Mouse (Mus musculus) liver, embryonic 16.5 days (tissue): Measurements from ENCODE around the gene Ssu72. TPM values are rescaled to one million over a fixed set of nuclear protein-coding genes. Genes with fewer than 3 reads are reported as not detected.
A peak's percentile ranks its signal among the peaks of the same experiment; 100 is the strongest.

Experiments
- ATAC-seq: fragments of 200-750 bp; cut with Nextera tagmentation; 2 replicates; pipeline ENCODE4 v1.8.0; 2017; ENCODE audit warnings: low read depth, mild to moderate bottlenecking, moderate number of reproducible peaks, moderate library complexity
- H3K27ac ChIP-seq: fragments of 300-500 bp; sonication (generic); 2 replicates; pipeline ENCODE4 v1.5.1; 2014; ENCODE audit warnings: mild to moderate bottlenecking, low read length
- H3K27me3 ChIP-seq: fragments of 300-500 bp; sonication (generic); 2 replicates; pipeline ENCODE4 v1.6.1; 2014; ENCODE audit warnings: low read depth, low read length, mixed read lengths; ENCODE audit not compliant: control insufficient read depth, insufficient read depth
- H3K36me3 ChIP-seq: fragments of 300-500 bp; sonication (generic); 2 replicates; pipeline ENCODE4 v1.6.1; 2014; ENCODE audit warnings: mild to moderate bottlenecking; ENCODE audit not compliant: control insufficient read depth, insufficient read depth
- H3K4me1 ChIP-seq: fragments of 300-500 bp; sonication (generic); 2 replicates; pipeline ENCODE4 v1.6.1; 2014; ENCODE audit warnings: low read depth, low read length, mixed read lengths; ENCODE audit not compliant: control insufficient read depth
- H3K4me2 ChIP-seq: fragments of 300-500 bp; sonication (generic); 2 replicates; pipeline ENCODE4 v1.6.1; 2014; ENCODE audit warnings: low read depth, low read length, mixed read lengths
- H3K4me3 ChIP-seq: fragments of 300-500 bp; sonication (generic); 2 replicates; pipeline ENCODE4 v1.5.1; 2014; ENCODE audit warnings: low read depth, mild to moderate bottlenecking, low read length
- H3K9ac ChIP-seq: fragments of 300-500 bp; sonication (generic); 2 replicates; pipeline ENCODE4 v1.6.1; 2014; ENCODE audit warnings: low read depth, low read length
- H3K9me3 ChIP-seq: fragments of 300-500 bp; sonication (generic); replicated peaks from 2 replicates; pipeline ENCODE4 v1.6.1; 2016; ENCODE audit warnings: low read length; ENCODE audit not compliant: control insufficient read depth
- WGBS: fragments of 180-500 bp; shearing (Covaris S2); extraction: QIAGEN DNeasy Blood & Tissue Kit; methylation state at CpG from one replicate; pipeline ENCODE4 v1.1.7; 2014; ENCODE audit not compliant: insufficient replicate concordance; 5-methylcytosine and 5-hydroxymethylcytosine counted together
- polyA plus RNA-seq: library from polyadenylated mRNA; unstranded; fragments of >200 nt; fragmentation: Nextera tagmentation; extraction: Ambion mirVana; gene quantifications from 2 replicates; pipeline ENCODE4 v1.2.1, GENCODE M21; 2015

The Ssu72 gene
- polyA plus RNA-seq, 1 experiment from 2014 or later: 44.5 TPM

- WGBS: 63% methylated on average over 4 of the region's 4 CpGs
- no peak overlapping the region for H3K27ac ChIP-seq
- H3K4me1 ChIP-seq: no peaks in the 10 kb centered on the region; the same call in none of the 2 replicates
- H3K4me3 ChIP-seq: no peak overlapping the region
- H3K27me3 ChIP-seq: peaks cover 41% of the 10 kb centered on the region
- H3K9me3 ChIP-seq: no peaks in the 10 kb centered on the region
- no peak overlapping the region for H3K4me2 ChIP-seq
- no peak overlapping the region for H3K9ac ChIP-seq
- ATAC-seq: no peak
- H3K36me3 ChIP-seq: no peaks in the 10 kb centered on the region
These were observed 9.0 kb upstream of the Ssu72 start for GRCm38 (mm10) chr4:155695531-155696062.

- H3K4me3 ChIP-seq: no peak overlapping the region
- H3K4me1 ChIP-seq: no peaks in the 10 kb centered on the region; the same call in none of the 2 replicates
- no peak for ATAC-seq
- 48% methylated on average over 16 of the region's 16 CpGs for WGBS
- H3K9ac ChIP-seq: no peak overlapping the region
- H3K27ac ChIP-seq: no peak overlapping the region
- no peaks in the 10 kb centered on the region for H3K36me3 ChIP-seq
- no peaks in the 10 kb centered on the region for H3K9me3 ChIP-seq
- H3K4me2 ChIP-seq: no peak overlapping the region
- H3K27me3 ChIP-seq: peaks cover 39% of the 10 kb centered on the region
These were observed 8.0 kb upstream of the Ssu72 start for GRCm38 (mm10) chr4:155696261-155697255.

- H3K4me3 ChIP-seq: no peak overlapping the region
- H3K27me3 ChIP-seq: peaks cover 9% of the 10 kb centered on the region
- no peaks in the 10 kb centered on the region for H3K36me3 ChIP-seq
- H3K4me1 ChIP-seq: peaks cover 4% of the 10 kb centered on the region; the same call in 1 of the 2 replicates
- ATAC-seq: no peak
- no peak overlapping the region for H3K9ac ChIP-seq
- H3K27ac ChIP-seq: no peak overlapping the region
- H3K9me3 ChIP-seq: no peaks in the 10 kb centered on the region
- no peak overlapping the region for H3K4me2 ChIP-seq
These were observed 4.2 kb upstream of the Ssu72 start for GRCm38 (mm10) chr4:155700425-155700824.

GRCm38 (mm10) chr4:155703425-155703929 is 1.1 kb upstream of the Ssu72 start:
- no peak overlapping the region for H3K27ac ChIP-seq
- H3K9me3 ChIP-seq: no peaks in the 10 kb centered on the region
- 85% methylated on average over 4 of the region's 4 CpGs for WGBS

GRCm38 (mm10) chr4:155705592-155705929 is 961 bp downstream of the Ssu72 start:
- peak overlapping the region; percentile 94 for H3K27ac ChIP-seq
- H3K4me3 ChIP-seq: peak overlapping the region; percentile 85
- H3K4me1 ChIP-seq: peaks cover 15% of the 10 kb centered on the region
- H3K4me2 ChIP-seq: peak overlapping the region; percentile 86
- H3K36me3 ChIP-seq: no peaks in the 10 kb centered on the region
- no peak for ATAC-seq
- WGBS: under 1% methylated on average over 19 of the region's 19 CpGs
- peak overlapping the region; percentile 83 for H3K9ac ChIP-seq
- H3K27me3 ChIP-seq: no peaks in the 10 kb centered on the region
- no peaks in the 10 kb centered on the region for H3K9me3 ChIP-seq

More at GRCm38 (mm10) chr4:155703425-155703929, 1.1 kb upstream of the Ssu72 start:
- no peak overlapping the region for H3K4me3 ChIP-seq
- H3K4me2 ChIP-seq: no peak overlapping the region
- H3K27me3 ChIP-seq: no peaks in the 10 kb centered on the region
- no peaks in the 10 kb centered on the region for H3K36me3 ChIP-seq
- no peak overlapping the region for H3K9ac ChIP-seq
- peaks cover 7% of the 10 kb centered on the region for H3K4me1 ChIP-seq
- no peak for ATAC-seq

DNA sequence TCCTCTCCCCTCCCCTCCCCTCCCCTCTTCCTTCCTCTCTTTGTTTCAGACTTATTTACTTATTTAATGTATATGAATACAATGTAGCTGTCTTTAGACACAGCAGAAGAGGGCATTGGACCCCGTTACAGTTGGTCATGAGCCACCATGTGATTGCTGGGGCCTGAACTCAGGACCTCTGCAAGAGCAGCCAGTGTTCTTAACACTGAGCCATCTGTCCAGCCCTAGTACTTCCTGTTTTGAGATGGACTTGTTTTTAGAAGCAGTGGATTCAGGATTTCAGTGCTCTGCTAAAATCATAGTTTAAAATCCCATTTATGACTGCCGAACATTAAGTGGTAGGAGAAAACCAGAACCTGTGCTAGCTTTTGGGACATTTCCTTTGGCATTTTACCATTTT is 4.0 kb downstream of the Ssu72 start:
- WGBS: 61% methylated on average over 2 of the region's 2 CpGs
- H3K36me3 ChIP-seq: no peaks in the 10 kb centered on the region
- H3K27me3 ChIP-seq: no peaks in the 10 kb centered on the region
- H3K4me2 ChIP-seq: no peak overlapping the region
- H3K4me3 ChIP-seq: no peak overlapping the region
- ATAC-seq: no peak
- no peak overlapping the region for H3K9ac ChIP-seq
- H3K27ac ChIP-seq: no peak overlapping the region; the same call in 1 of the 2 replicates
- H3K4me1 ChIP-seq: peaks cover 18% of the 10 kb centered on the region
- no peaks in the 10 kb centered on the region for H3K9me3 ChIP-seq

- Histone ChIP-seq H3K4me3 (no peak overlapping the region), H3K4me1 (peaks cover 18% of the 10 kb centered on the region), H3K9me3 (no peaks in the 10 kb centered on the region), H3K27me3 (no peaks in the 10 kb centered on the region), H3K36me3 (no peaks in the 10 kb centered on the region), H3K27ac (no peak overlapping the region), H3K9ac (no peak overlapping the region), H3K4me2 (no peak overlapping the region)
- ATAC-seq: no peak
These were observed 4.4 kb downstream of the Ssu72 start for GRCm38 (mm10) chr4:155708988-155709387.

- Histone ChIP-seq H3K4me3 (no peak overlapping the region), H3K9ac (0 out of 2 replicates have a peak overlapping the region, but pooled peaks have one; percentile 7), H3K4me1 (peaks cover 15% of the 10 kb centered on the region), H3K27ac (no peak overlapping the region), H3K4me2 (no peak overlapping the region), H3K36me3 (peaks cover under 1% of the 10 kb centered on the region; the same call in 1 of the 2 replicates), H3K9me3 (no peaks in the 10 kb centered on the region), H3K27me3 (no peaks in the 10 kb centered on the region)
- 36% methylated on average over 6 of the region's 6 CpGs for WGBS
- ATAC-seq: no peak
These were observed 6.1 kb downstream of the Ssu72 start for GRCm38 (mm10) chr4:155710521-155711252.
